Mouse (Mus musculus): Measurements from ENCODE around the gene Kcnma1. TPM values are rescaled to one million over a fixed set of nuclear protein-coding genes. Genes with fewer than 3 reads are reported as not detected.

The Kcnma1 gene
- polyA plus RNA-seq, 1 experiment, result not detected

GRCm38 (mm10) chr14:23565931-23566330 is 448.4 kb downstream of the Kcnma1 start:
- WGBS, result 77% methylated on average over 3 of the region's 3 CpGs
- no peak for TF ChIP-seq POLR2A (IDR thresholded peaks at IDR 0.05; ENCODE audit: borderline replicate concordance, control insufficient read depth, low read depth, low read length)
- no peak for TF ChIP-seq CTCF (IDR thresholded peaks at IDR 0.05; ENCODE audit: control insufficient read depth, insufficient read depth, low read length)
- no peak overlapping the region for H3K4me3 ChIP-seq (replicated peaks; ENCODE audit: control insufficient read depth, low read depth, low read length)

GRCm38 (mm10) chr14:23564474-23564873 is 449.8 kb downstream of the Kcnma1 start:
- Histone ChIP-seq H3K4me1 (ENCODE audit: control insufficient read depth, insufficient read depth, low read length) (no peaks in the 10 kb centered on the region), H3K4me3 (replicated peaks; ENCODE audit: control insufficient read depth, low read depth, low read length) (no peak overlapping the region), H3K27ac (ENCODE audit: control insufficient read depth, insufficient read depth, low read depth, low read length, poor library complexity) (no peak overlapping the region)
- 83% methylated on average over 7 of the region's 7 CpGs for WGBS
- TF ChIP-seq CTCF (IDR thresholded peaks at IDR 0.05; ENCODE audit: control insufficient read depth, insufficient read depth, low read length) (no peak), POLR2A (IDR thresholded peaks at IDR 0.05; ENCODE audit: borderline replicate concordance, control insufficient read depth, low read depth, low read length) (no peak)

More at GRCm38 (mm10) chr14:23565931-23566330, 448.4 kb downstream of the Kcnma1 start:
- Histone ChIP-seq H3K27ac (ENCODE audit: control insufficient read depth, insufficient read depth, low read depth, low read length, poor library complexity) (no peak overlapping the region), H3K4me1 (ENCODE audit: control insufficient read depth, insufficient read depth, low read length) (no peaks in the 10 kb centered on the region)

- no peak for TF ChIP-seq POLR2A (IDR thresholded peaks at IDR 0.05; ENCODE audit: borderline replicate concordance, control insufficient read depth, low read depth, low read length)
- no peak for TF ChIP-seq CTCF (IDR thresholded peaks at IDR 0.05; ENCODE audit: control insufficient read depth, insufficient read depth, low read length)
- Histone ChIP-seq H3K4me3 (replicated peaks; ENCODE audit: control insufficient read depth, low read depth, low read length) (no peak overlapping the region), H3K4me1 (ENCODE audit: control insufficient read depth, insufficient read depth, low read length) (no peaks in the 10 kb centered on the region), H3K27ac (ENCODE audit: control insufficient read depth, insufficient read depth, low read depth, low read length, poor library complexity) (no peak overlapping the region)
- WGBS, result 67% methylated on average over 2 of the region's 2 CpGs
Observed at GRCm38 (mm10) chr14:23563180-23563579, 451.1 kb downstream of the Kcnma1 start.

GRCm38 (mm10) chr14:23555647-23556046 is 458.6 kb downstream of the Kcnma1 start:
- Histone ChIP-seq H3K4me1 (ENCODE audit: control insufficient read depth, insufficient read depth, low read length) (no peaks in the 10 kb centered on the region), H3K27ac (ENCODE audit: control insufficient read depth, insufficient read depth, low read depth, low read length, poor library complexity) (no peak overlapping the region), H3K4me3 (replicated peaks; ENCODE audit: control insufficient read depth, low read depth, low read length) (no peak overlapping the region)
- TF ChIP-seq POLR2A (IDR thresholded peaks at IDR 0.05; ENCODE audit: borderline replicate concordance, control insufficient read depth, low read depth, low read length) (no peak), CTCF (IDR thresholded peaks at IDR 0.05; ENCODE audit: control insufficient read depth, insufficient read depth, low read length) (no peak)
- 60% methylated on average over 2 of the region's 2 CpGs for WGBS

GRCm38 (mm10) chr14:23552252-23552974 is 461.9 kb downstream of the Kcnma1 start:
- no peak for TF ChIP-seq CTCF (IDR thresholded peaks at IDR 0.05; ENCODE audit: control insufficient read depth, insufficient read depth, low read length)
- no peak for TF ChIP-seq POLR2A (IDR thresholded peaks at IDR 0.05; ENCODE audit: borderline replicate concordance, control insufficient read depth, low read depth, low read length)
- WGBS, result 54% methylated on average over 5 of the region's 5 CpGs
- H3K27ac ChIP-seq (ENCODE audit: control insufficient read depth, insufficient read depth, low read depth, low read length, poor library complexity), result no peak overlapping the region
- no peaks in the 10 kb centered on the region for H3K4me1 ChIP-seq (ENCODE audit: control insufficient read depth, insufficient read depth, low read length)
- H3K4me3 ChIP-seq (replicated peaks; ENCODE audit: control insufficient read depth, low read depth, low read length), result no peak overlapping the region

- Histone ChIP-seq H3K27ac (ENCODE audit: control insufficient read depth, insufficient read depth, low read depth, low read length, poor library complexity) (no peak overlapping the region), H3K4me1 (ENCODE audit: control insufficient read depth, insufficient read depth, low read length) (no peaks in the 10 kb centered on the region), H3K4me3 (replicated peaks; ENCODE audit: control insufficient read depth, low read depth, low read length) (no peak overlapping the region)
- WGBS, result 70% methylated on average over 3 of the region's 3 CpGs
- TF ChIP-seq CTCF (IDR thresholded peaks at IDR 0.05; ENCODE audit: control insufficient read depth, insufficient read depth, low read length), result no peak
- TF ChIP-seq POLR2A (IDR thresholded peaks at IDR 0.05; ENCODE audit: borderline replicate concordance, control insufficient read depth, low read depth, low read length), result no peak
Observed at GRCm38 (mm10) chr14:23550467-23550866, 463.8 kb downstream of the Kcnma1 start.

GRCm38 (mm10) chr14:23542131-23542530 is 472.2 kb downstream of the Kcnma1 start:
- WGBS, result 77% methylated on average over 6 of the region's 6 CpGs
- H3K4me3 ChIP-seq (replicated peaks; ENCODE audit: control insufficient read depth, low read depth, low read length), result no peak overlapping the region
- no peak overlapping the region for H3K27ac ChIP-seq (ENCODE audit: control insufficient read depth, insufficient read depth, low read depth, low read length, poor library complexity)
- TF ChIP-seq CTCF (IDR thresholded peaks at IDR 0.05; ENCODE audit: control insufficient read depth, insufficient read depth, low read length) (no peak), POLR2A (IDR thresholded peaks at IDR 0.05; ENCODE audit: borderline replicate concordance, control insufficient read depth, low read depth, low read length) (no peak)
- H3K4me1 ChIP-seq (ENCODE audit: control insufficient read depth, insufficient read depth, low read length), result no peaks in the 10 kb centered on the region

- H3K4me1 ChIP-seq (ENCODE audit: control insufficient read depth, insufficient read depth, low read length), result no peaks in the 10 kb centered on the region
- no peak overlapping the region for H3K4me3 ChIP-seq (replicated peaks; ENCODE audit: control insufficient read depth, low read depth, low read length)
- whole genome bisulfite sequencing, result 82% methylated on average over 3 of the region's 3 CpGs
- H3K27ac ChIP-seq (ENCODE audit: control insufficient read depth, insufficient read depth, low read depth, low read length, poor library complexity), result no peak overlapping the region
- TF ChIP-seq POLR2A (IDR thresholded peaks at IDR 0.05; ENCODE audit: borderline replicate concordance, control insufficient read depth, low read depth, low read length) (no peak), CTCF (IDR thresholded peaks at IDR 0.05; ENCODE audit: control insufficient read depth, insufficient read depth, low read length) (no peak)
Observed at GRCm38 (mm10) chr14:23539621-23540020, 474.7 kb downstream of the Kcnma1 start.
